Mouse (Mus musculus) adrenal gland, adult 18-20 months (tissue): ENCODE results near the gene Ubl4a. TPM values are rescaled to one million over a fixed set of nuclear protein-coding genes. Genes with fewer than 3 reads are reported as not detected.
"Not testable (repeated sequence)": the region's sequence is repeated elsewhere in the genome, so short reads cannot be mapped to it uniquely, and the experiment has no call there.

Experiments
- DNase-seq, 2 experiments: peaks; one replicate each; pipeline ENCODE4 v3.0.0; 2021 to 2022; ENCODE audit warnings: low spot score in 2 of 2
- long read RNA-seq, 2 experiments: library from polyadenylated mRNA; stranded (forward); transcript quantifications; one replicate each; pipeline ENCODE4 v2.0.0; 2021
- total RNA-seq, 2 experiments: library from RNA; stranded (reverse); gene quantifications; 1 replicate in 1 of 2; 2 replicates in 1 of 2; pipeline ENCODE4 v1.2.3; 2021

The Ubl4a gene
- 10 to 100 TPM; 61.4 to 63.9 TPM for total RNA-seq
- long read RNA-seq, experiment 1, transcript Ubl4a-206 (4 exons, 2,442 nt): major isoform, 74 of 84 reads
- long read RNA-seq, experiment 1, partial matches to known transcripts: 0 of 84 reads
- long read RNA-seq, experiment 1, other reads (novel, unspliced or antisense): 9 of 84 reads
- long read RNA-seq, experiment 2, transcript Ubl4a-206 (4 exons, 2,442 nt): major isoform, 129 of 145 reads
- long read RNA-seq, experiment 2, partial matches to known transcripts: 3 of 145 reads
- long read RNA-seq, experiment 2, other reads (novel, unspliced or antisense): 11 of 145 reads

GRCm38 (mm10) chrX:74372888-74373549, at the start of gene Ubl4a, which contains the start of gene Slc10a3:
Gene Ubl4a (minus strand): TSS chrX:74373218.
Gene Slc10a3 (minus strand): TSS chrX:74373349.
- DNase-seq: peak; percentile 72 to 73

DNA sequence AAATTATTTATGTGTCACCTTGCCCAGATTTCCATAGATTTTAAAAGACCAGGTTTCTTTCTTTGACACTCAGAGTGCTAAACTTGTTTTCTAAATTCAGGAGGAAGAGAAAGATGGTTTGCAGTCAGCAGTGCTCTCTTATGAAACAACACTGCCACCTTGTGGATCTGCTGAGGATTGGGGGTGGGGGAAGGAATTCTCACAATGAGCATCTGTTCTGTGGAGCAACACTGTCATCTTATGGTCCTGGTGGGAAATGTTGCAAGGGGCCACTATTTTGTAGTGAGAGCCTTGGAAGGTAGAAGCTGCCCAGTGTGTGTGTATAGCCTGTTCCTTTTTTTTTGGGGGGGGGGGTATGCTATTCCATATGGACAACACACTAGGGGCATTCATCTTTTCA, 40.4 kb upstream of the Ubl4a start:
- peak in 1 of 2 experiments; percentile 39 for DNase-seq

- no peak for DNase-seq
These were observed 35.3 kb upstream of the Ubl4a start for GRCm38 (mm10) chrX:74408340-74408739.

GRCm38 (mm10) chrX:74400136-74400535, 27.1 kb upstream of the Ubl4a start:
- no peak for DNase-seq

DNA sequence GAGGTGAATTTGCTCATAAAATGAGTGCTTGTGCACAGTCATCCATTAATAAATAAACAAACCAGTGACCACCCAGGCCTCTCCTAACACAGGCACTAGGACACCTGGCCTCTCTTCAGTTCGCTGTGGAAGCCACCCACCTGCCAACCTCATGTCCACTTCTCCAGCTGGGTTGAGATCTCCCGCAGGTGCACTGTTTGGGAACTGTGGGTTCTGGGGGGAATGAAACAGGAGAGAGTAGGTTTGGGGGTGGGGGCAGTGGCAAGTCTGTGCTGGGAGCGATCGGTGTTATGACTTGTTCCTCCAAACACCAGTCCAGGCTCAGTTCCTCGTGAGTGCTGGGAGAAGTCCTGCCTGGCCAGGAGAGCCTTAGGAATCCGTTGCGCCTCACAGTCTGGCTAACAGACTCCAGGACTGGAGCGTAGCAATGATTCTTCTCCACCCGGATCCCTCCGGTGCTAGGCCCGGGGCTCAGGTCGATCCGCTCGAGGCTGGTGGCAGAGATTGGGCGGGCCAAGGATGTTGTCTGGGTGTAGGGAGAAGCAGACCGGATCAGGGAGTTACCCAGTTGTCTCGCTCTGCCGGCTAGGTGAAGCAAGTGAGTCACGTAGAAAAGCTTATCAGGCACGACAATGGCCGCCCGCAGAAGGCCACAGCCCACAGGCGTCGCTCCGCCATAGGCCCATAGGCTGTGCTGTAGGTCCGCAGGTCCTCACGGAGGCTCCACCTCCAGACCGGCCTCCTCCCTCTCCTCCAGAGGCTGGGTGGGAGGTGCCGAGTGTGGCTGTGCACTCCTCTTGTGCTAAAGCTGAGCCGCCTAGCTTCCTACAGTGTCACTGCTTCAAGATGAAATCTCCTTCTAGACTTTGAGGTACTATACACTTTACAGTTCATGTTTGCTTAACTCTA, 19.8 kb upstream of the Ubl4a start, which contains the start of the genes Fam3a and Ikbkg:
Gene Fam3a, minus strand, starts transcription at position 738 of the 909 bp plus-strand sequence.
Gene Ikbkg, plus strand, starts transcription at position 756 of the 909 bp plus-strand sequence.
- DNase-seq: peak; percentile 60 to 65

GRCm38 (mm10) chrX:74388153-74388552, 15.1 kb upstream of the Ubl4a start:
- no peak for DNase-seq

- no peak for DNase-seq
These were observed 11.4 kb upstream of the Ubl4a start for GRCm38 (mm10) chrX:74384451-74384850.

DNA sequence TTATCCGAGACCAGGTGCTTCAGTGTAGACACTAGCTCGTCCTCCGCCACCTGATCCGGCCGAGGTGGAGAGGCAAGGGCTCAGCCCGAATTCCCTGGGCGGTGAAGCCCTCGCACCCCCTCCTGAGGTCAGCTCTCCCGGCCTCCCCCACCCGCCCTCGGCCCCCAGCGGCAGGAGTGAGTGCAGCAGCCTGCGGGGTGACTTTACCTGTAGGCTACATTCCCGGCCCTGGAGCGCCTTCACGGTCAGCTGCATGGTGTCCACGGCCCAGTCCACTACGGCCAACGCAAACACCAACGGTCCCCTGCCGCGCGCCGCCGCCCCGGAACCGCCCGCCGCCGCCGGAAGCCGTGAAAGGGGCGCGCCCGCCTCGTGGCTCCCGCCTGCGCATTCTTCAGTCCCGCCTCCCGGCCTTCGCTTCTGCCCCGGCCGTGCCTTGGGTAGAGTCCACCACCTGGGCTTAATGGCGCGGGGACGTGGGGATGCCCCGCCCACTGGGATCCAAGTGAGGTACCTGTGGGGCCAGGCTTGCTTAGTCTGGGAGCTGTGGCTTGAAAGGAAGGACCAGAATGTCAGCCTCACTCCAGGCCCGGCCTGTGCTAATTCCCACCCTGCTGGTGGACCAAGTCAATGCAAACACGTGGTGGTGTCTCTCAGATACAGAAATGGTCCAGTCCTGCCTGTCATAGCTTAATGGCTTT, 4.7 kb downstream of the Ubl4a start:
- DNase-seq: peak; percentile 70 to 73

GRCm38 (mm10) chrX:74367512-74367911, 5.5 kb downstream of the Ubl4a start:
- no peak for DNase-seq

DNA sequence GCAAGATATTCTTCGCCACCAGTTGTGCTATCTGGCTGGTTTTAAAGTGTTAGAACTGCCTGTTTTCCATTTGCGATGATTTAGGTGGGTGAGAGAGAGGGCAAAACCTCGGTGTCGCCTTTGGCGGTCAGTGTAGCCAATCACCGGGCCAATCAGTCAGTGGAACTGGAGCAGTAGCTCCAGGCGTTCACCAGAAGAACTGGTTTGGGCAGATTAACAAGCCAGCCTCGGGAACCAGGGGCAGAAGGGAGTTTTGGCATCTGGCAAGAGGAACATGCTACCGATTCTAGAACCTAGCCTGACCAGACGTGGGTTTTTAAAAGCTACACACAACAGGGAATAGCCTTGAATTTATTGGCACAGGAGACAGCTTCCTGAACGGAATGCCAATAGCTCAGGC, 13.8 kb downstream of the Ubl4a start:
- DNase-seq: no peak

GRCm38 (mm10) chrX:74357069-74357468, 15.9 kb downstream of the Ubl4a start:
- DNase-seq: not testable (repeated sequence)

DNA sequence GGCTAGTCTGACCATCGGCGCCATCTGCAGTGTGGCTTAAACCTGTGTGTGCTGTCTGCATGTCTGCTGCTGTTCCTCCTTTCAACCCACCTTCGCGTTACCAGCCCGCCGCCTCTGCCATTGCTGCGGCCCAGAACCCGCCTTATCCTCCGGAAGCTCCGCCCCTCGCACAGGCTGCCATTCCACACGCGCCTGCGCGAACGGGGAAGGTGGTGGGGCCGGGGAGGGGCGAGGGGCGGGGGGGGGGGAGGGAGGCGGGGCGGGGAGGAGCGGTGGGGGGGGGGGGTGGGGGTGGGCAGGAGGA, 19.6 kb downstream of the Ubl4a start, which contains the start of gene Lage3:
Gene Lage3, minus strand, starts transcription at position 152 of the 304 bp plus-strand sequence.
- DNase-seq: peak; percentile 69 to 72

- DNase-seq: no peak
These were observed 20.2 kb downstream of the Ubl4a start for GRCm38 (mm10) chrX:74352645-74353466.

DNA sequence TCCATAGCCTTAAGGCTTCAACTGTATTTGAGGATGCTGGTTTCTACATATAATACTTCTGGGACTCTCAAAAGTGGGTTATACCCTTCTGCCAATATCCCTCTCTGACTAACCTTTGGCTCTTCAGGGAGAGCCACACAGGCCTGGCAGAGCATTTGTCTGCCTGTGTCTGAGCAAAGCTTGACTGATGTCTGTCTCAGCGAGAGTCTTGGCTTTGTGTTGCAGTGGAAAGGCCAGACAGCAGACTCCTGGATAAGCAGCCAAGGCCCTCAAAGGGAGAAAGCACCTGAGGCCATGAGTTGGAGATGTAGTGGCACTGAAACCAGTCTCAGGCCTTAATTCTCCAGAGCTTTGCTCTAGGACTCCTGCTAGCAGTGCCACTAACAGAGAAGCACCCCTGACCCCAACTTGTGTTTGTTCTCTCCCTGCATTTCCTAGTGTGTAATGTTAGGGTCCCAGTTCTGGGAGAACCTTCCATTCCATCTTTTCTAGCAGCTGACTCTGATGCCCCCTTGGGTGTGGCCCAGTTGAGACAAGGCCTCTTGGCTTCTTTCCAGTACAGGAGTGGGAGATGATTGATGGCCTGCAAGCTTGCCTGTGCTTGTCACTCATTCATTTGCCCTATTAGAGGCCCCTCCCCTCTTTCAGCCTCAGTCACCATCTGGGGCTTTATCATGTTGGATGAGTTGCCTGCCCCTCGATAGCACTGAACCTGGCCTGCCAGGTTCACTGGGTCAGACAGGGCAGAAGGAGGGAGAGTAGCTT, 42.7 kb downstream of the Ubl4a start:
- no peak for DNase-seq

- DNase-seq: no peak
These were observed 43.8 kb downstream of the Ubl4a start for GRCm38 (mm10) chrX:74329215-74329671.

- peak; percentile 67 to 70 for DNase-seq
These were observed 44.3 kb downstream of the Ubl4a start, which contains the start of gene Plxna3 for GRCm38 (mm10) chrX:74328725-74329161. Gene Plxna3 (plus strand): TSS chrX:74329066.
